Mouse (Mus musculus): ENCODE measurements around the gene Hoxa2.
A peak's percentile ranks its signal among the peaks of the same experiment; 100 is the strongest.

The Hoxa2 gene

DNA sequence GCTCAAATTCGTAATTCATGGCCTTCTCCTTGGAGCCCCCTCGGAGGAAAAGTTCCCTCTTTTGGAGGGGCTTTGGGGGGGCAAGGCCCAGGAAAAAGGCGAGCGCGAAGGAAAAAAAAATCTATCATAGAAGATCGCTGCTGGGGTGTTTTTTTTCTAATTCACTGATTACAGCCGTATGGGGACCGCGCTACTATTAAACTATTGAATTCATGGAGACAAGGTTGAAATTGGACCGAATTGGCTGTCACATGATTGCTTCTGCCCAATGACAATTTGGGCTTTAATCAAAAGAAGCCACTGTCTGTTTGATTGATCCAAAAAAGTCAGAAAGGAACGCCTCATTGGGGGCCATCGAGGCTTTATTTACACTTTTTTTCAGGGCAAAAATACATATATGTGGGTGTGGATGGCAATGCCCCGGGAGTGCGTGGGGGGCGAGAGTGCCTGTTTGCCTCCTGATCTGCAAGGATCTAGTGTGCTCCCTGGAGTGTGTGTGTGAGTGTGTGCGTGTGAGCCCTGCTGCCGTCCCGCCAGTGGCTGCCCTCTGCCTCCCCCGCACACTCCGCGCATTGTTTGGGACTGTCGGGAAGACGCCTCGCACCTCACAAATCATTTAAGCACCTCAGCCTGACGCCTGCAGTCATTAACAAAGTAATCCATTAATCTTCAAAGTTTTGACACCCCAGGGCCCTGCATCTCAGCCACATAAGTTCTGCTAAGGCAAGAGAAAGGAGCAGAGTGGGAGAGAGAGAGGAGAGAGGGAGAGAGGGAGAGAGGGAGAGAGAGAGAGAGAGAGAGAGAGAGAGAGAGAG is at the start of gene Hoxa2:
Hoxa2 (minus strand) TSS at position 206 of the 815 bp plus-strand sequence.
- DNase-seq (ENCODE audit: low spot score in 2 of 2) = no peak

DNA sequence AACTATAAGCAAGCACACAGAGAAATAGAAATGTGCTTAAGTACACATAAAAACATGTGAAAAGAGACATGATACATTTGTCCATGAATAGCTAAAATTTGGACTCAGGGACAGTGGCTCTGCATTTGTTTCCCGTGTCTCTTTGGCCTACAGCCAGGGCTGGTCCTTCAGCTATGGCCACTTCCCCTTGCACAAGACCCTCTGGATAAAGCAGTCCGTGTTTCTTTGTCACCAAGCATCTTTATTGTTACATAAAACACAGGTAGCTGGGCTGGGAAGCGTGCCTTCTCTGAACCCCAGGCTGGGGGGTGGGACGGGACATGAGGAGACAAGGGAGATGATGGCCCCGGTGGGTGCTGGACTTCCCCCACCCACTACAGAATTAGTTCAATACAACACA is 49.6 kb upstream of the Hoxa2 start:
- DNase-seq (ENCODE audit: low spot score in 2 of 2) = no peak

DNA sequence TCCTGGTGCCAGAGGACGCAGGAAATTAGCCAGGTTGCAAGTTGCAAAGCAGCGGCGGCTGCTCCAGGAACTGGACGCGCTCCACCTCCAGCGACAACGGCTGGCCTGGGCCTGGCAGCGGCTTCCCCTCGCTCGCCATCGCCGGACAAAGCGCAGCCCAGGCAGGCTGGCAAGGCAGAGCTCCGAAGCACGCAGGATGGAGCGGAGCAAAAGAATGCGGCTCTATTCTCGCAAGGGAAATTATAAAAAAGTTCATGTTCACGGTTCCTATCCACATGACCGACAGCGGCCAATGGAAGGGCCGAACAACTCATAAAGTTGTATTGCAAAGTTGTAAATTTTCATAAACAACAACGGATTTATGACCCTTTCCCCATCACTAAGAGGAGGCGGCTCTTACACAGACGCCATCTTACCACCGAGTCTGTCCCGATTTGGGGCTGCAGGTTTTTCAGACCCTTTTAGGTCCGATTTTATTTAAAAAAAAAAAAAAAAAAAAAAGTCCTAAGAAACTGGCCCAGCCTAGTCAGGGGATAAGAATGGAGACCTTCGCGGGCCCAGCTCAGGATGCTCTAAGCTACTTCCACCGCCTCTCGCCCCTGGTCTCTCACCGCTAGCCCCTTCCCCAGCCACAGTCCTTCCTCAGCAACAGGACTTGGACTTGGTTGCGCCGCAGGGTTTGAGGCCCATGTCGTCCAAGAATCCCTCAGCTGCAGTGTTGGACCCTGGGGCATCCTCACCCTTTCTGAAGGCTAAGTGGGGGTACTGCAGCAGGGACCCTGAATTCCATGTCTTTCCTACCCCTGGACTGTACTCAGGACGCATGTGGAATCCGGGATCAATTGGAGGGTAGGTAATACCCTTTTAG is 48.7 kb upstream of the Hoxa2 start, which contains the start of the genes Hoxa3 and Gm28308:
Hoxa3 (minus strand) TSS at position 218 of the 868 bp plus-strand sequence.
Gm28308 (minus strand) TSS at position 221 of the 868 bp plus-strand sequence.
- DNase-seq (ENCODE audit: low spot score in 2 of 2) = no peak

DNA sequence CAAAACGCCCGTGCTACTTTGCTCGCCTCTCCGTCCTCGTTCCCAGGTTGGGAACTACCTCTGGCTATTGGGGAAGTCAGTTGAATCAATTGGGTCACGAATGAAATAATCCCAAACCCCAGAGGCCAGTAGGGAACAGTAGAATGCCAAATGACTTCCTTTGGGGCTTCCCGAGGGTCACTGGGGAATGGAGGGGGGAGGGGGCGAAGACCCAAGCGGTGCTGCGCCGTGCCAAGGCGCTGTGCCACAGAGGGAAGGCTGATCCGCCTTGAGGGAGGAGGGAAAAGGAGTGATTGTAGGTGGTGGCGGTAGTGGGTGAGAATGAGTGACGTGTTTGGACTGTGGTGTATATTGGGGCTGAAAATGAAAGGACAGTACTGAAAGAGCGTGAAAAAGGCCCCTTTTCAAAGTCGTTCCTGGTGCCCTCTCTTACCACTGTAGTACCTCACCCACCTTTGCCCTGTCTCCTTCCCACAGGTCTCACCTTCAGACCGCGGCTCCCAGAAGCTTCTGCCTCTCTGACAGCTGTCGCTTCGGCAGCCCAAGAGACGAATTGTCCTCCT is 48.0 kb upstream of the Hoxa2 start:
- DNase-seq (ENCODE audit: low spot score in 2 of 2) = no peak

DNA sequence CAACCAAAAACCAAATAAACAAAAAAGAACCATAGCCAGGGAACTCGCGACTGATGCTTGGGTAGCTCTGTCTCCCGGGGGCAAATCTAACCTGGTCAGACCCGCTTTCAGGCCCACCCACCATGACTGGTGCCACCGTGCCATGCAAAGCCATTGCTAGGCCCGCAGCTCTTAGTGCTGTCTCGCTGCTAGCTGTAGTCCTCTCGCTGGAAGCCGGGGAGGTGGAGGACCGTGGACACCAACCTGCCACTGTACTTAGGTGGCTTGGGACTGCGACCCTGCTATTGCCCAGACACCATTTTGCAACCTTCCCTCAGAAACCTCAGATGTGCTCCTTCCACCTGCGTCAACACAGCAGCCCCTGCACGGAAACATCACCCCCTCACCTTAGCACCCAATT is 47.3 kb upstream of the Hoxa2 start:
- no peak for DNase-seq (ENCODE audit: low spot score in 2 of 2)

DNA sequence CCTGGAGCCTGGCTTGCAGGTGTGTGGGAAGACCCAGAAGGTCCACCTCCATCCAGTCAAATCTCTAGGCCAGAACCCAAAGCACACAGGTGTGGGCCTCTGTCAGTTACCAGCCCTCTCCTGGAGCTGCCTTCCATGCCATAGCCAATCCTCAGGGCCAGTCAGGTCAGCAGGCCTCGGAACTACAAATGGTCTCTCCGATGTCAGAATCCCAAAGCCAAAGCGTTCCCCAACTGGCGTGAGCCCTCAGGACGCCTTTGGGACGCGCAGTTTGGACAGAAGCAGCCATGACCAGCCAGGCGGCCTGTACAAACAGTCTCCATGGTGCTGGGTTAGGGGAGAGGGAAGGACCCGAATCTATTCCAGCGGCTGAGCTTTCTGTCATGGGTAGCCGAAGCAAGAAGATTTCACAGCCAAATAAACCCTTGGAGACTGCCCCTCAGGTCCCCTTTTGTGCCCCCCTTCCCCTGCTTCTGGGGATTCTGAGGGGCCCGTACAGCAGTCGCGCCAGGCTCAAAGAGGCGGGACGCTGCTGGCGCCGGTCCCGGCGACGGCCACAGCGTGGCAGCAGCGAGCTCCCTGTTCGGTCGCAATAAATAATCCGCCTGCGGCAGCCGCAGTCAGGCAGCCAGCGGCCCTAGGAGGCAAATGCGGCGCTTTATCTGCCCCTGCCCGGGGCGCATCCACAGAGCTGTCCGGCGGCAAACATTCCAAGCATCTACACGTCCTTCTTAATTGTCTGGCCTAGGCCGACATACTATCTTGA is 46.7 kb upstream of the Hoxa2 start:
- DNase-seq (ENCODE audit: low spot score in 2 of 2) = peak in 1 of 2 experiments; percentile 72

DNA sequence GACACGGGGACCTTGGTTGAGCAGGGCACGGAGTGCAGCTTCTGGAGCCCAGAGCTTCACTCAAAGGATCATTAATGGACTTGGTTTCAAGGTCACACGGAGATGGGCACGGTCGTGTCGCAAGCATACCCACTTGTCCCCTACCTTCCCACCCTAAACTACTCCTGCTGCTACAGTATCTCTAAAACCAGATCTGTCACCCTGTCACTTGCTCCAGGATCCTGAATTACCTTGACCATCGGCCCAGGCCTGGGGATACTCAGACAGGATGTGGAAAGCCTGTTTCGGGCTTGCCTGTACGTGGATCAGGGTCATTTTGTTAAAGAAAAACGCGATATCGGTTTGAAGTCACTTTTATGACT is 45.0 kb upstream of the Hoxa2 start:
- no peak for DNase-seq (ENCODE audit: low spot score in 2 of 2)

DNA sequence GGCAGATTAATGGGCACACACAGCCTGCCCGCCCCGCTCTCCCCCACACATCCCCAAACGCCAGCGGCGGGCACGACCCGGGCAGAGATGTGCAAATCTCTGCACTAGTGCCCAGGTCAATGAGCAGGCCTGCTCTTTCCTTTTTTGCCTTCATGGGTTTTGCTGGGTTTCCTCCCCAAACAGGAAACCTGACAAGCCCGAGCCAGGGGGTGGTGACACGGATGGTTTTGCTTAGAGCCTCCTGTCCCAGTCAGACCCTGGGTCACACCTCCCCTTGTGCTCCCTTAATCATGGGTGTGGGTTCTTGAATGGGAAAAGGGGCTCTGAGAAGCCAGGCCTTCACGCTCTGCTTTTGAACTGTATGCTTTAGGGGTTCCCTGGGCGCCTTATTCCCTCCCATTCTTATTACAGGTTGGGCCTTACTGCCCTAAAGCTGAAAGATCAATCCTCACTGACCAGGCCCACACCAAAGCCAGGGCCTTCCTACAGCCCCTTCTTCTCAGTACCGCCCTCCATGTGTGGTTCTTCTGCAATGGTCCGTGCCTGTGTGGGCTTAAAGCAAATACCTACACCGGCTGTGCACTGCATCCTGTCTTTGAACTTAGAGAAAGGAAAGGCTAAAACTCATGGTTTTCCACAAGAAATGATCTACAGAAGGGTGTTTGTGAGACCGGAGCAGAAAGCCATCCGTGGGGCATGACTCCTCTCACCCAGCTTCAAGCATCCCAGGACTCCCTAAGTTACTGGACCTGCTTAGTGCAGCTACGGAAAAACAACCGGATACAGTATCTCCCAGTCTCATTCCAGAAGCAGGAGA is 44.4 kb upstream of the Hoxa2 start:
- DNase-seq (ENCODE audit: low spot score in 2 of 2) = no peak

DNA sequence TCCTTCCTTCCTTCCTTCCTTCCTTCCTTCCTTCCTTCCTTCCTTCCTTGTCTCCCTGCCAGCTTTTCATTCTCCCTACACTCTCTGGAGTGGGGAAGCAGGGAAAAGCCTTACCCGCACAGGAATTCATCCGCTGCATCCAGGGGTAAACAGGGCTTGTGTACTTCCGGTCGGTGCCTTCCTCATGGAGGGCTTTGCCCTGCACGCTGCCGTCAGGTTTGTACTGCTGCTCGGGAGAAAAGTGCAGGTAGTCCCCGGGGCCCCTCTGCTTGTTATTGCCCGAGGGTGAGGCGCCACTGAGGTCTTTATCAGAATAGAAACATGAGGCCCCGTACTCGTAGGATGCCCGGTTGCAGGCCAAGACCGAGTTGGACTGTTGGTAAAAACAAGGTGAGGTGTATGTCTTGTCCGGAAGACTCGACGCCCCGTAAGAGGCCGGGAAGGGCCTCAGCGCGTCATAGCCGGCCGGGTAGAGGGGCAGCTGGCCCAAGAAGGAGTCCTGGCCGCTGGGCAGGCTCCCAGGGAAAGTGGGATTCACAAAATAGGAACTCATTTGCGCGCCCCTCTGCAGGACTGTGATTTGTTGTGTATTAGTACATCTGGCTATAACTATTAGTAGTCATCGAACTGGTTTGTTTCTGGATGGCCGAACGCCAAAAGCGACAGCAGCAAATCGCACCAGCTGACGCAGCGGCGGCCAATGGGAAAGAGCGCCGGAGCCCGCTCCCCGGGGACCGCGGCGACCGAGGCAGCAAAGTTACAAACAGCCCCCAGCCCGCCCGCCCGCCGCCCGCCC is 43.6 kb upstream of the Hoxa2 start, which contains the start of gene Hoxa6:
Hoxa6 (minus strand) TSS at position 651 of the 796 bp plus-strand sequence.
- no peak for DNase-seq (ENCODE audit: low spot score in 2 of 2)

DNA sequence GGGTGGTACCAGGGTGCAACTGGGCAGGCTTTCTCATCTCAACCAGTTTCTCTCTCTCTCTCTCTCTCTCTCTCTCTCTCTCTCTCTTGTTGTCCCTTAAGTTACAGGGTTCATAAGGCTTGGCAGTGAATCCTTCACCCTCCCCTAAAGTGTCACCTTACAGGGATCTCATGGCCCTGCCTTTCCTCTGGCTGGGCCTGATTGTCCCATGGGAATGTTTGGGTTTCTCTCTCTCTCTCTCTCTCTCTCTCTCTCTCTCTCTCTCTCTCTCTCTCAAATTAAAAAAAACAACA is 43.0 kb upstream of the Hoxa2 start:
- no peak for DNase-seq (ENCODE audit: low spot score in 2 of 2)

DNA sequence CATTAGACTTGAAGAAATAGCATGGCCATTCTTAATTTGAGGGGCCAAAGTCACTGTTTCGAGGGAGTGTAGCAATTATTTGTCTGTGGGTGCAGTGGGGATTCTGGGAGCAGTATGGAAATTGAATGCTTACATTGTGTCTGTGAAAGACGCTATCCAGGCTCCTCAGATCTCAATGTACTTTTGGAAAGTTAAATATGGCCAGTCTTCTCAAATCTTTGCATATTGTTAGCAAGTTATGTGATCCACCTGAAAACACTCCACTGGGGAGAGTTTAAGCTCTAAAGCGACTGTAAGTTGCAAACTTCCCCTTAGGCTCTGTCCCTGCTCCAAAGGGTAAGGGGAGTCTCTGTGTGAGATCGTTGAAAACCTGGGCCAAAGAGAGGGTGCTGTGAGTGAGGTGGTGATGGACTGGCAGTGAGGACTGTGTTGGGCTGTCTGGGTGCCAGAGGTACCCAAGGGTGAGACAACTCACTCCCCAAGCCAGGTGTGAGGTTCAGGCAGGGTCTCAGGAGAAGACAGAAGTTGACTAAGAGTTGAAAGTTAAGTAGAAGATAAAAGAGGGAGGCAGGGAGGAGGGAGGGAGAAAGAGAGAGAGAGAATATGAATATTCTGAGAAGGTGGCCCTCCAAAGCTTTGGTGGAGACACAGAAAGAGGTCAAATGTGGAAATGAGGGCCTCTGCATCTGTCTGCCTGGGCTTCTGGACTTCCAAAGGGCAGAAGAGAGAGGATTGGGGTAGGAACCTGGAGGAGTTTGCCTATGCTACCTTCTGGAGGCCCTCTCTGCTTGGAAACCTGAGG is 42.5 kb upstream of the Hoxa2 start:
- DNase-seq (ENCODE audit: low spot score in 2 of 2) = no peak

DNA sequence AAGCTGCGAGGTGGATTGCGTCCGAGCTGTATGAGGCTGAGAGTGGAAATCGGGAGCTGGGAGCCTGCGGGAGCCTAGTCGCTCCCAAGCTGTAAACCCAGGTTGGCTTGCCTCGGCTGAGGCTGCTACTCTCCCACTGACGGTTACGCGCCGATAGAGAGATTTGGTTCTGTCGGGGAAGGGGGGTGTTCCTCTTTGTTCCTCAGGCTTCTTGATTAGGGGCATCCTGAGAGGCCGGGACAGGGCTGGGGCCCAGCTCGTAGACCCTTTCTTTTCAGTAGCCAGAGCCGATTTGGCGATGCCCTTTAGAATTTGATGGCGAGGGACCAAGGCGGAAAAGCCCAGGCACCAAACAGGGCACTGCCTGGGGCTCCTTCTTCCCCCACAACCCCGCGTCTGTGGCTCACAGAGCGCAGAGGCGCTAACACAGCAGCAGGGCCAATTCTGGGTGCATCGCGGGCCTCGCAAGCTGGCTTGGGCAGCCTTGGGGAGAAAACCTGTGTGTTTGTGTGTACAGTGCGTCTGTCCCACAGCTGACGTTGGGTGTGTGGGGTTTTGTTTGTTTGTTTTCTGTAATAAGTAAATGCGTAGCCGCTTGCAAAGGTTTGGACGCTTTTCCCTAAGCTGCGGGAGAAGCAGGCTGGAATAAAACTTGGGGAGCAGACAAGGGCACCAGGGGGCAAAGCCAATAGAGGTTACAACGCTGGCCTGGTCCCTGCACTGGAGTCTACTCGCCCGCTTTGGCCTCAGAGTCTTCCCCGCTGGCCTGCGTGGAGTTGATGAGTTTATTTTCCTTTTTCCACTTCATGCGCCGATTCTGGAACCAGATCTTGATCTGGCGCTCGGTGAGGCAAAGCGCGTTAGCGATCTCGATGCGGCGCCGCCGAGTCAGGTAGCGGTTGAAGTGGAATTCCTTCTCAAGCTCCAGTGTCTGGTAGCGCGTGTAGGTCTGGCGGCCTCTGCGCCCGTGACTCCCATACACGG is 41.3 kb upstream of the Hoxa2 start:
- no peak for DNase-seq (ENCODE audit: low spot score in 2 of 2)

DNA sequence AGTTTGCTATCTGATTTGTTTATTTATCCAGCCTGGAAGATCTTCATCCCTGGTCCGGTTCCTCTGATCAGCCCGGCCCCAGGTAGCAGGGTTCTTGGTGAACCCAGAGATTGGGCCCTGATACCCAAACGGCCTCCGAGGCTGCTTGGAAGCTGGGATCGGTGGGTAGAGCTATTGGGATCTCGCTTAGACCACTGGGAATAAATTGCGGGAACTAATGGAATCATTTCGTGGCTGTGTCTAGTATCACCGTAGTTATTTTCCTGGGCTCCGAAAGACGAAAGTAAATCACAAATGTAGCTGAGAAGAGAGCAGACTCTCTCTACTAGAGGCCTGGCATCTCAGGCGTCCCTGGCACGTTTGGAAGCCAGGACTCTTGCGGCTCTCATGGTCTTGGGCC is 40.6 kb upstream of the Hoxa2 start:
- no peak for DNase-seq (ENCODE audit: low spot score in 2 of 2)

DNA sequence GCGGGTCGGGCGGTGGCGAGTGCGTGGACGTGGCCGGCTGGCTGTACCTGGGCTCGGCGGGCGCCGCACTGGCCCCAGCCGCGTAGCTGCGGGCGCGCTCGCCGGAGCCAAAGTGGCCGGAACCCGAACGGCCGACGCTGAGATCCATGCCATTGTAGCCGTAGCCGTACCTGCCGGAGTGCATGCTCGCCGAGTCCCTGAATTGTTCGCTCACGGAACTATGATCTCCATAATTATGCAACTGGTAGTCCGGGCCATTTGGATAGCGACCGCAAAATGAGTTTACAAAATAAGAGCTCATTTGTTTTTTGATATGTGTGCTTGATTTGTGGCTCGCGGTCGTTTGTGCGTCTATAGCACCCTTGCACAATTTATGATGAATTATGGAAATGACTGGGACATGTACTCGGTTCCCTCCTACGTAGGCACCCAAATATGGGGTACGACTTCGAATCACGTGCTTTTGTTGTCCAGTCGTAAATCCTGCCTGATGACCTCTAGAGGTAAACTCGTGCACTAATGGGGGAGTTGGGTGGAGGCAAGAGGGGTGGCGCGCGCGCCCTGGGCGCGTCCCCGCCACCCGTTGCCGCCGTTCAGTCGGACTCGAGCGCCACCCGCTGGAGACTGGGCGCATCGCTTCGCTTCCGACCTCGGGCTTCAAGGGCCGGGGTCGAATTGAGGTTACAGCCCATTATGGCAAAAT is 39.6 kb upstream of the Hoxa2 start, which contains the start of gene Hoxa5:
Hoxa5 (minus strand) TSS at position 538 of the 703 bp plus-strand sequence.
- no peak for DNase-seq (ENCODE audit: low spot score in 2 of 2)

DNA sequence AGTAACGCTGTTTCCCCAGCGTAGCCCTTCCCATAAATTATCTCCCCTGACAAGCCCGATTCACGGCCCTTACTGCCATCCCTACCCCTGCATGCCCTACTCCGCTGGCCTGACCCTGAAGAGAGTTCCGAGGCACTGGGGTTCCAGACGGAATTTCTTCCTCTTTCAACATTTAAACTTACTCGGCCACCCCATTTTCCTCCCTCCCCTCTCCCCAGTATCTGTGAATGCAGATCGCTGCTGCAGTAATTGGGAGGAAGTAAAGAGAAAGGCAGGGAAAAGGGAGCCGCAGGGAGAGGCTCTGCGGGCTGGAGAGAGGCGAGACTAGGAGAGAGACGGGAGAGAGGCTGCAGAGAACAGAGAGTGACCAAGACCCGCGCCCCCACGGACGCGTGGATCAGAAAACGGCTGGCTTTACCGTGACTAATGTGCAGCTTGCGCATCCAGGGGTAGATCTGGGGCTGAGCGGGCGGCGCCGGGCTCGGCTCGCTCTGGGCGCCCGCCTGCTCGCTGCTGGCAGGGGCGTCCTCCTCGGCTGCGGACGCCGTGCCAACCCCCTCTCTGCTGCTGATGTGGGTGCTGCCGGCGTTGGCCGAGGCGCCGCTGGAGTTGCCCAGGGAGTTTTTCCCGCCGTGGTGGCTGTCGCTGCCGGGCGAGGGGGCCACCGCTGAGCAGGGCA is 38.9 kb upstream of the Hoxa2 start:
- no peak for DNase-seq (ENCODE audit: low spot score in 2 of 2)

DNA sequence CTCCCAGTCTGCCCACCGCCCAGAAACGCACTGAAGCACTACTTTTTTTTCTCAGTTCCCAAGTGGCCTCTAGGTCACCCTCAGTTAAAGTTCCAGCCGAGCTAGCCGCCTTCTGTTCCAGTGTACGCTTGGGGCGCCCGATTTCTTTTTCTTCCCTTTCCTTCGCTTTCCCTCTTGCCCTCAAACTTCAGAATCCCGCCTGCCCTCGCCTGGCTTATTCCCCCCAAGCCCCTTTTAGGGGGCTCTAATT is 38.4 kb upstream of the Hoxa2 start:
- no peak for DNase-seq (ENCODE audit: low spot score in 2 of 2)
